Mouse (Mus musculus): ENCODE results near the gene Zfp988. TPM values are rescaled to one million over a fixed set of nuclear protein-coding genes. Genes with fewer than 3 reads are reported as not detected.
"Not testable (repeated sequence)": the region's sequence is repeated elsewhere in the genome, so short reads cannot be mapped to it uniquely, and the experiment has no call there.

The Zfp988 gene
- total RNA-seq (2021), result under 1 TPM; 0.21 to 0.33 TPM
- long read RNA-seq, experiment 1, result 0 reads
- long read RNA-seq, experiment 2, result 0 reads

- not testable (repeated sequence) for DNase-seq (ENCODE audit: low spot score in 2 of 2)
Observed at GRCm38 (mm10) chr4:147305436-147305835, at the start of gene Zfp988. Gene Zfp988 (plus strand): TSS chr4:147305674.

DNA sequence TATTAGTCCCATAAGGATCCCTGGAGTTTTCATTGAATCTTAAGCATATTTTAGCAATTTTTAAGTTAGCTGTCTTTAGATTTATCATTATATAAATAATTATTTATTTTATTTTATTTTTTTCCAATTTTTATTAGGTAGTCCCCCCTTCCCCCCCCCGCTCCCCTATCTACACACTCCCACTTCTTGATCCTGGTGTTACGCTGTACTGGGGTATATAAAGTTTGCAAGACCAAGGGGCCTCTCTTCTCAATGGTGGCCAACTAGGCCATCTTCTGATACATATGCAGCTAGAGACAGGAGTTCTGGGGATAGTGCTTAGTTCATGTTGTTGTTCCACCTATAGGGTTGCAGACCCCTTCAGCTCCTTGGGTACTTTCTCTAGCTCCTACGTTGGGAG, 42.8 kb upstream of the Zfp988 start:
- DNase-seq (ENCODE audit: low spot score in 2 of 2), result not testable (repeated sequence)

GRCm38 (mm10) chr4:147267302-147267701, 38.2 kb upstream of the Zfp988 start:
- DNase-seq (ENCODE audit: low spot score in 2 of 2), result not testable (repeated sequence)

- DNase-seq (ENCODE audit: low spot score in 2 of 2), result not testable (repeated sequence)
Observed at GRCm38 (mm10) chr4:147268735-147269134, 36.7 kb upstream of the Zfp988 start.

- DNase-seq (ENCODE audit: low spot score in 2 of 2), result not testable (repeated sequence)
Observed at GRCm38 (mm10) chr4:147270026-147270425, 35.4 kb upstream of the Zfp988 start.

- not testable (repeated sequence) for DNase-seq (ENCODE audit: low spot score in 2 of 2)
Observed at GRCm38 (mm10) chr4:147271601-147272000, 33.9 kb upstream of the Zfp988 start.

GRCm38 (mm10) chr4:147275021-147275772, 30.3 kb upstream of the Zfp988 start:
- not testable (repeated sequence) for DNase-seq (ENCODE audit: low spot score in 2 of 2)

- not testable (repeated sequence) for DNase-seq (ENCODE audit: low spot score in 2 of 2)
Observed at GRCm38 (mm10) chr4:147275773-147276140, 29.7 kb upstream of the Zfp988 start.

DNA sequence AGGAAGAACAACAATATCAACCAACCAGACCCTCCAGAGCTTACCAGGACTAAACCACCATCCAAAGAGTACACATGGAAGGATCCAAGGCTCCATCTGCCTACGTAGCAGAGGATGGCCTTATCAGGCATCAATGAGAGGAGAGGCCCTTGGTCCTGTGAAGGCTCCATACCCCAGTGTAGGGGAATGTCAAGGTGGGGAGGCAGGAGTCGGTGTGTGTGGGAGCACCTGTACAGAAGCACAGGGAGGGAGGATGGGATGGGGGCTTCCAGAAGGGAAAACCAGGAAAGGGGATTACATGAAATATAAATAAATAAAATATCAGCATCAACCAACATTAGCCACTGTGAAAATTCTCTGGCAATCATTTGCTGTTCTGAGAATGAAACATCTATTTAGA, 25.1 kb upstream of the Zfp988 start:
- DNase-seq (ENCODE audit: low spot score in 2 of 2), result not testable (repeated sequence)

DNA sequence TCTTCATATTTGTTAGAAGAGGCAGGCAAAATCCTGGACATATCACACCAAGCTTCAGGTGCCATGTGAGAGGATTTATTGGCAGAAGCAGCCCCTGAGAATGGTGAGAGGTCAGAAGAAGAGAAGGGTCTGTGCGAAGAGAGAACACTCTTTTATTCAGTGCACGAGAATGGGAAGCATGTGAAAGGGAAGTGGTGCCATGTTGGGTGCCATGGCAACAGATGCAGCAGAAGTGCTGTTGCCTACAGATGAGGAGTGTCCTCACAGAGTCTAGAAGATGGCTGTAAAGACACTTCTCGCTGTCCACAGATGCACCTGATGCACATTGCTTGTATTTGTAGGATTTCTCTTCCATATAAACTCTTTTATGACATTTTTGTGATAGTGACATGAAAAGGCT, 6.9 kb upstream of the Zfp988 start:
- not testable (repeated sequence) for DNase-seq (ENCODE audit: low spot score in 2 of 2)

GRCm38 (mm10) chr4:147302375-147302774, 3.1 kb upstream of the Zfp988 start:
- not testable (repeated sequence) for DNase-seq (ENCODE audit: low spot score in 2 of 2)

GRCm38 (mm10) chr4:147335036-147335690, 29.7 kb downstream of the Zfp988 start:
- not testable (repeated sequence) for DNase-seq (ENCODE audit: low spot score in 2 of 2)

DNA sequence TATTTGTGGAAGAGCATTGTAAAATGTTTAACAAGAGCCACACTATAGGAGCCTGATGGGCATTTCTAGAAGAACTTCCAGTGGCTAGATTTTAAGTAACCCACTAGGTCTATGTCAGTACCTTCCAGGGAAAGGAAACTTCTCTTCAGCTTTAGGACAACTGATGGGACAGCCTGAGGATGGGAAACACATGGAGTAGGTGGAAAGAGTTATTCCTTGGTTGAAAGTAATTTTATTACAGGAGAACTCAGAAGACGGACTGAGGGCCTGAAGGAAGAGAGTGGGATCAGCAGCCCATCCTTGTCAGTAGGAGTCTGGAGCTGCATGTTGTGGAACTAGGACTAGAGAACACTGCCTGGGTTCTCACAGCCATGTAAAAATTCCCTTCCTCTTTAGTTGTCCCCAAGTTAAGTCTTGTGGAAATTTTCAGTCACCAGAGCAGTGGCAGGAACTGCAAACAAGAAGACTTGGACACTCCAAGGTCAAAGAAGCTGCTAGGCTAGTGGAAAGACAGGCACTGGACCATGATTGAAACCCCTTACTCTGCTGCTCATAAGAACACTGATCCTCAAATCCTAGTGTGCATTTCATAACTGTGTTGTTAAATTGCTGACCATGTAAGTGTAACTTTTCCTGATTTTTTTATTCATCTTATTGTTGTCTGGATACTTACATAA, 30.4 kb downstream of the Zfp988 start:
- DNase-seq (ENCODE audit: low spot score in 2 of 2), result not testable (repeated sequence)

DNA sequence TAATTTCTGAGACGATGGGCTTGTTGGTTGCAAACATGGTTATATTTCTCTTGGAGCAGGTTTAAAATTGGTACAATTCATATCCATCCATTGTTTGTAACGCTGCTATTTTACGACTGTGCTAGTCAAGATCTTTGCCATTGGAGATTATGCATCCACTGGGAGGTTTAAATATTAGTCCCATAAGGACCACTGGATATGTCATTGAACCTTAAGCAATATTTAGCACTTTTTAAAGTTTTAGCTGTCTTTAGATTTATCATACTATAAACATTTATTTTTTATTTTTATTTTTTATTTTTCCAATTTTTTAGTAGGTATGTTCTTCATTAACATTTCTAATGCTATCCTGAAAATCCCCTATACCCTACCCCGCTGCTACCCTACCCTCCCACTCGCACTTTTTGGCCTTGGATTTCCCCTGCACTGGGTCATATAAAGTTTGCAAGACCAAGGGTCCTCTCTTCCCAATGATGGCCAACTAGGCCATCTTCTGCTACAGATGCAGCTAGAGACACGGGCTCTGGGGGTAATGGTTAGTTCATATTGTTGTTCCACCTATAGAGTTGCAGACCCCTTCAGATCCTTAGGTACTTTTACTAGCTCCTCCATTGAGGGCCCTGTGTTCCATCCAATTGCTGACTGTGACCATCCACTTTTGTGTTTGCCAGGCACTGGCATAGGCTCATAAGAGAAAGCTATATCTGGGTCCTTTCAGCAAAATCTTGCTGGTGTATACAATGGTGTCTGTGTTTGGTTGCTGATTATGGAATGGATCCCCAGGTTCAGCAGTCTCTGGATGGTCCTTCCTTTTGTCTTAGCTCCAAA, 31.1 kb downstream of the Zfp988 start:
- DNase-seq (ENCODE audit: low spot score in 2 of 2), result not testable (repeated sequence)

DNA sequence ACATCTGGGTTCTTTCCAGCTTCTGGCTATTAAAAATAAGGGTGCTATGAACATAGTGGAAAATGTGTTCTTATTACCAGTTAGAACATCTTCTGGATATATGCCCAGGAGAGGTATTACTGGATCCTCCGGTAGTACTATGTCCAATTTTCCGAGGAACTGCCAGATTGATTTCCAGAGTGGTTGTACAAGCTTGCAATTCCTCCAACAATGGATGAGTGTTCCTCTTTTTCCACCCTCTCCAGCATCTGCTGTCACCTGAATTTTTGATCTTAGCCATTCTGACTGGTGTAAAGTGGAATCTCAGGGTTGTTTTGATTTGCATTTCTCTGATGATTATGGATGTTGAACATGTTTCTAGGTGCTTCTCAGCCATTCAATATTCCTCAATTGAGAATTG, 32.0 kb downstream of the Zfp988 start:
- DNase-seq (ENCODE audit: low spot score in 2 of 2), result not testable (repeated sequence)

DNA sequence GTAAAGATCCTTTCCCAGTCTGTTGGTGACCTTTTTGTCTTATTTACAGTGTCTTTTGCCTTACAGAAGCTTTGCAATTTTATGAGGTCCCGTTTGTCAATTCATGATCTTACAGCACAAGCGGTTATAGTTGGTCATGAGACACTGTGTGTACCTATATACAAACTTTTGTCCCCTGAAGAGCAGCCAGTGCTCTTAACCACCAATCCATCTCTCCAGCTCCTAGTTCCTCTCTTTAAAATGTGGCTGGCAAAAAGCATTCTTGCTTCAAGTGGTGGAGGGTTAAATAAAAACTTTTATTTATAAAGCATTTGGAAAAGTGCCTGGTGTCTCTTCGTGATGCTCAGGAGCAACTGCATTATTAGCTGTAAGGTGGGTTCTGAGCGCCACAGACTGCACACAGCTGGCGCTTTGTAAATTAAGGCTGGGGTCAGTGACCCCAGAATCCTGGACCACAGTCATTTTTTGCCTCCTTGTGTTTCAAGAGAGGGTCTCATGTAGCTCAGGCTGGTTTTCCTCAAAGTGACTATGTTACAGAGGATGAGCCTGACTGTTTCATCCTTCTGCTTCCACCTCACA, 32.6 kb downstream of the Zfp988 start:
- no peak for DNase-seq (ENCODE audit: low spot score in 2 of 2)

- not testable (repeated sequence) for DNase-seq (ENCODE audit: low spot score in 2 of 2)
Observed at GRCm38 (mm10) chr4:147338706-147339105, 33.2 kb downstream of the Zfp988 start.

- not testable (repeated sequence) for DNase-seq (ENCODE audit: low spot score in 2 of 2)
Observed at GRCm38 (mm10) chr4:147339601-147340219, 34.2 kb downstream of the Zfp988 start.

- DNase-seq (ENCODE audit: low spot score in 2 of 2), result not testable (repeated sequence)
Observed at GRCm38 (mm10) chr4:147340236-147340635, 34.8 kb downstream of the Zfp988 start.

GRCm38 (mm10) chr4:147340876-147341275, 35.4 kb downstream of the Zfp988 start:
- DNase-seq (ENCODE audit: low spot score in 2 of 2), result not testable (repeated sequence)

Measured in left cerebral cortex, adult 18-20 months (tissue).